Mouse (Mus musculus) liver, adult 2 months (tissue): ENCODE measurements around the gene Gm10577.

Source experiments
- CTCF ChIP-seq: fragments of 200-500 bp; IDR thresholded peaks from 2 replicates; pipeline ENCODE4 v1.5.1; 2011; ENCODE audit warnings: low read depth, low read length, control low read depth
- POLR2A ChIP-seq: fragments of 200-500 bp; IDR thresholded peaks from 2 replicates; pipeline ENCODE4 v1.6.1; 2011; ENCODE audit warnings: low read length, control low read depth; ENCODE audit not compliant: insufficient read depth; ENCODE audit errors: extremely low read depth

- TF ChIP-seq CTCF (no peak), POLR2A (no peak)
These were observed 46.6 kb downstream of the Gm10577 start for GRCm38 (mm10) chr4:100973641-100974454.
